Mouse (Mus musculus) gonadal fat pad, adult 2 months (tissue): ENCODE results near the gene Crtc2. TPM values are rescaled to one million over a fixed set of nuclear protein-coding genes. Genes with fewer than 3 reads are reported as not detected.
A peak's percentile ranks its signal among the peaks of the same experiment; 100 is the strongest.
"Not testable (repeated sequence)": the region's sequence is repeated elsewhere in the genome, so short reads cannot be mapped to it uniquely, and the experiment has no call there.

Experiments
- DNase-seq: peaks from one replicate; pipeline ENCODE4 v3.0.0-alpha.2; 2012; ENCODE audit warnings: low read depth
- polyA plus RNA-seq: library from polyadenylated mRNA; depleted of rRNA; stranded (reverse); fragments of >200 nt; gene quantifications from 2 replicates; pipeline ENCODE4 v1.2.3, GENCODE M21; 2012

Crtc2 gene
- polyA plus RNA-seq, 1 experiment = 52.1 TPM

GRCm38 (mm10) chr3:90266901-90267775 is 13.2 kb downstream of the Crtc2 start:
- DNase-seq = no peak

GRCm38 (mm10) chr3:90268190-90268589 is 14.2 kb downstream of the Crtc2 start:
- DNase-seq = no peak

GRCm38 (mm10) chr3:90268971-90269370 is 15.0 kb downstream of the Crtc2 start:
- DNase-seq = no peak

- DNase-seq = no peak
Observed at GRCm38 (mm10) chr3:90270784-90271183, 16.8 kb downstream of the Crtc2 start.

GRCm38 (mm10) chr3:90272170-90272569 is 18.2 kb downstream of the Crtc2 start:
- no peak for DNase-seq

GRCm38 (mm10) chr3:90273855-90274254 is 19.9 kb downstream of the Crtc2 start:
- no peak for DNase-seq

- DNase-seq = no peak
Observed at GRCm38 (mm10) chr3:90275286-90275685, 21.3 kb downstream of the Crtc2 start.

- no peak for DNase-seq
Observed at GRCm38 (mm10) chr3:90276858-90277257, 22.9 kb downstream of the Crtc2 start.

GRCm38 (mm10) chr3:90277793-90278192 is 23.8 kb downstream of the Crtc2 start:
- no peak for DNase-seq

GRCm38 (mm10) chr3:90278211-90278610 is 24.2 kb downstream of the Crtc2 start:
- DNase-seq = no peak

- DNase-seq = no peak
Observed at GRCm38 (mm10) chr3:90279216-90279615, 25.3 kb downstream of the Crtc2 start.

GRCm38 (mm10) chr3:90279743-90280142 is 25.8 kb downstream of the Crtc2 start:
- no peak for DNase-seq

GRCm38 (mm10) chr3:90280708-90281107 is 26.7 kb downstream of the Crtc2 start:
- DNase-seq = no peak

GRCm38 (mm10) chr3:90284150-90284549 is 30.2 kb downstream of the Crtc2 start:
- DNase-seq = no peak

GRCm38 (mm10) chr3:90289403-90289802 is 35.4 kb downstream of the Crtc2 start:
- DNase-seq = not testable (repeated sequence)

- no peak for DNase-seq
Observed at GRCm38 (mm10) chr3:90290602-90291001, 36.6 kb downstream of the Crtc2 start.

- DNase-seq = no peak
Observed at GRCm38 (mm10) chr3:90291982-90292344, 38.0 kb downstream of the Crtc2 start.

GRCm38 (mm10) chr3:90292345-90293275 is 38.6 kb downstream of the Crtc2 start, which contains the start of gene Gatad2b:
Gene Gatad2b, plus strand, starts transcription at chr3:90293178.
- peak; percentile 97 for DNase-seq

GRCm38 (mm10) chr3:90293352-90294063 is 39.5 kb downstream of the Crtc2 start:
- DNase-seq = no peak

GRCm38 (mm10) chr3:90294064-90294440 is 40.1 kb downstream of the Crtc2 start:
- DNase-seq = no peak

- no peak for DNase-seq
Observed at GRCm38 (mm10) chr3:90294651-90295050, 40.7 kb downstream of the Crtc2 start.

GRCm38 (mm10) chr3:90305801-90306200 is 51.8 kb downstream of the Crtc2 start:
- no peak for DNase-seq
